Mouse (Mus musculus) stomach, embryonic 16.5 days (tissue): ENCODE measurements at regions not wholly inside any gene's neighbourhood (a gene's known extent, or its start where the extent isn't known, plus 50 kb on each side); places are given as distances from the start of the nearest gene placed in this dataset.
"Not testable (repeated sequence)": the region's sequence is repeated elsewhere in the genome, so short reads cannot be mapped to it uniquely, and the experiment has no call there.

Source experiments
- ATAC-seq: fragments of 200-750 bp; cut with Nextera tagmentation; 2 replicates; pipeline ENCODE4 v1.8.0; 2017; ENCODE audit warnings: moderate number of reproducible peaks, moderate TSS enrichment; ENCODE audit not compliant: insufficient read depth, low FRiP score
- H3K27ac ChIP-seq: fragments of 300-500 bp; sonication (generic); 2 replicates; pipeline ENCODE4 v1.5.1; 2014; ENCODE audit warnings: low read length
- H3K27me3 ChIP-seq: fragments of 300-500 bp; sonication (generic); 2 replicates; pipeline ENCODE4 v1.6.1; 2014; ENCODE audit warnings: low read length, control low read depth, mixed read lengths; ENCODE audit not compliant: control insufficient read depth, insufficient read depth
- H3K36me3 ChIP-seq: fragments of 300-500 bp; sonication (generic); 2 replicates; pipeline ENCODE4 v1.6.1; 2014; ENCODE audit warnings: low read length; ENCODE audit not compliant: control insufficient read depth, insufficient read depth
- H3K4me1 ChIP-seq: fragments of 300-500 bp; sonication (generic); 2 replicates; pipeline ENCODE4 v1.6.1; 2014; ENCODE audit warnings: low read length, control low read depth, mixed read lengths; ENCODE audit not compliant: control insufficient read depth, insufficient read depth
- H3K4me2 ChIP-seq: fragments of 300-500 bp; sonication (generic); 2 replicates; pipeline ENCODE4 v1.6.1; 2014; ENCODE audit warnings: low read depth, low read length, mixed read lengths
- H3K4me3 ChIP-seq: fragments of 300-500 bp; sonication (generic); replicated peaks from 2 replicates; pipeline ENCODE4 v1.5.1; 2014; ENCODE audit warnings: mild to moderate bottlenecking, low read length
- H3K9ac ChIP-seq: fragments of 300-500 bp; sonication (generic); 2 replicates; pipeline ENCODE4 v1.6.1; 2014; ENCODE audit warnings: low read length
- H3K9me3 ChIP-seq: fragments of 300-500 bp; sonication (generic); replicated peaks from 2 replicates; pipeline ENCODE4 v1.6.1; 2016; ENCODE audit warnings: low read length, control low read depth; ENCODE audit not compliant: control insufficient read depth
- WGBS: fragments of 180-500 bp; shearing (Covaris S2); extraction: QIAGEN DNeasy Blood & Tissue Kit; methylation state at CpG from one replicate; pipeline ENCODE4 v1.1.7; 2014; 5-methylcytosine and 5-hydroxymethylcytosine counted together

DNA sequence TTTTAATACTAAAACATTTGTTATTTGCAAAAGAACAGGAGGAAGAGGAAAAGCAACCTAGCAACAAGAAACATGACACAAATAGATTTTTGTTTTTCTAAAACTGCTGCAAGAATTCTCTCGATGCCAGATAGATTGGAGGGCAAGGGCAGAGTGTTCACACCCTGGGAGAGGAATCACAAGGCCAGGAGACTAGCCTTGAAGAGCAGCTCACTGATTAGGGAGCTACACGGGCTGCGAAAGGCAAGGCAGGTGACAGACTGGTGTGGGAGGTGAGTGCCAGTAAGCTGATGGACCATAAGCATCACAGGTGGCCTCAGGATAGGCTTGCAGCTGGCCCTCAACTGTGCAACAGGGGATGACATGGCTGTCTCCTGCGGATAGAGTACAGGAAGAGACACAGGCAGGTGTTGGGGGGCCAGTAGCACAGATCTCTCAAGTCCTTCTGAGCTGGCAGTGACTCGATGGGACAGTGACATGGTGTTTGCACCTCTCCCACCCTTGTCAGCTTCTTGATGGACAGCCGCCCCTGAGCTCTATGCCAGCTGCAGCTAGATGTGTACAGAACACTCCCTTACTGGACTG, 102.0 kb upstream of the Abca1 start:
- Histone ChIP-seq H3K27ac (no peak overlapping the region), H3K9me3 (no peaks in the 10 kb centered on the region), H3K4me3 (no peak overlapping the region), H3K4me2 (no peak overlapping the region), H3K36me3 (no peaks in the 10 kb centered on the region), H3K9ac (no peak overlapping the region), H3K27me3 (no peaks in the 10 kb centered on the region), H3K4me1 (peaks cover 8% of the 10 kb centered on the region; the same call in 1 of the 2 replicates)
- no peak for ATAC-seq
- 75% methylated on average over 6 of the region's 6 CpGs for WGBS

DNA sequence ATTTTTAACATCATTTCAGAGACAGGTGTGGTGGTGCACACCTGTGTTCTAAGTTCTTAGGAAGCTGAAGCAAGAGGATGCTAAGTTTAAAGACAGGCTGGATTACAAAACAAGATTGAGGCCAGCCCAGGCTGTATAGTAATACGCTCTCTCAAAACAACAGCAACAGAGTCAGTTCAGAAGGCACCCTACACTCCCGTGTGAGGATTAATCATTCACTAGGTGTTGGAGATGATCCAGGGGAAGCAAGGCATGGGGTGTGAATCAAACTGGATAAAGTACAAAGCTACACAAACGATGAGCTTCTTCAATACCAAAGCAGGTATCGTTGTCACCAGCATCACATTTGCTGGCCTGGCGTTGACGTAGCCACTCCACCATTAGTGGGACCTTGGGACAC, 99.3 kb upstream of the Abca1 start:
- ATAC-seq, result no peak
- WGBS, result 82% methylated on average over 6 of the region's 6 CpGs

DNA sequence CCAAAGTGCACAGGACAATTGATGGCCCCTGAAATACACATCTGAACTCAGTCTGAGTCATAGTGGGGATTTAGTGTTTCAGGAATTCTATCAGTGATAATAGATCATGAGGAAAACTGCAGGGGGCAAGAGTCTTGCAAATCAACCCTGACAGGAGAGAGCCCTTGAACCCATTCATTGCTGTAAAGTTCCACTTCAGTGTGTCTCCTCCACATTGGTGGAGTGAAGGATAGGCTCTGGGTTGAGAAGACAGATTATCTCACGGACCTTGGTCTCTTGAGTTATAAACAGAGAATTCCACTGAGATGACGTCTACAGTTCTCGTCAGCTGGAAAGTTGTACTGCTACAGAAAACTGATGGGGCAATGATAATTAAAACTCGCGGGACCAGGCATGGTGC, 97.3 kb upstream of the Abca1 start:
- no peak for ATAC-seq
- Histone ChIP-seq H3K9ac (no peak overlapping the region), H3K27me3 (no peaks in the 10 kb centered on the region), H3K4me3 (no peak overlapping the region), H3K4me2 (no peak overlapping the region), H3K27ac (no peak overlapping the region), H3K4me1 (no peaks in the 10 kb centered on the region), H3K36me3 (no peaks in the 10 kb centered on the region), H3K9me3 (no peaks in the 10 kb centered on the region)
- 50% methylated on average over 5 of the region's 5 CpGs for WGBS

More for the DNA sequence above, 99.3 kb upstream of the Abca1 start:
- Histone ChIP-seq H3K9ac (no peak overlapping the region), H3K9me3 (no peaks in the 10 kb centered on the region), H3K36me3 (no peaks in the 10 kb centered on the region), H3K4me2 (no peak overlapping the region), H3K4me1 (peaks cover 6% of the 10 kb centered on the region; the same call in 1 of the 2 replicates), H3K4me3 (no peak overlapping the region), H3K27ac (no peak overlapping the region), H3K27me3 (no peaks in the 10 kb centered on the region)

- Histone ChIP-seq H3K9me3 (no peaks in the 10 kb centered on the region), H3K9ac (no peak overlapping the region), H3K36me3 (no peaks in the 10 kb centered on the region), H3K4me2 (no peak overlapping the region), H3K27me3 (no peaks in the 10 kb centered on the region), H3K27ac (no peak overlapping the region), H3K4me3 (no peak overlapping the region), H3K4me1 (no peaks in the 10 kb centered on the region)
- 88% methylated on average over 6 of the region's 6 CpGs for WGBS
- no peak for ATAC-seq
These were observed 94.8 kb upstream of the Abca1 start for GRCm38 (mm10) chr4:53254483-53254882.

DNA sequence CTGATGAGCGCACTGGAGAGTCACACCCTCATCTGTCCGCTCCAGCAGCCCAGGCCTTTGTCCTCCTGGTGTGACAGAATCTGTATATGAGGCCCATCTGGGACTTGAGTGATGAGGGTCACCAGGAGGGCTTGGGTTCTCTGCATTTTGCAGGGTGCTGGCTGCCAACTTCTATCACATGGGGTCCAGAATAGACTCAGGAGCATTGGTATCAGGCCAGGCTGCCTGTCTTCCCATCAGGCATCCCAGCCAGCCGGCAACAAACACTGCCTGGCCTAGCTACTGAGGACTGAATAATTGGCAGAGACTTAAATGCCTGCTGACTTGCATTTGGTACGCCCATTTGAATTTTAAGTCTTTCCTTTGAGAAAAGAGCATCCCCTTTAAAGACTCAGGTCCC, 94.0 kb upstream of the Abca1 start:
- Histone ChIP-seq H3K27ac (no peak overlapping the region), H3K27me3 (no peaks in the 10 kb centered on the region), H3K4me3 (no peak overlapping the region), H3K4me1 (no peaks in the 10 kb centered on the region), H3K9me3 (no peaks in the 10 kb centered on the region), H3K9ac (no peak overlapping the region), H3K4me2 (no peak overlapping the region), H3K36me3 (no peaks in the 10 kb centered on the region)
- no peak for ATAC-seq
- 64% methylated on average over 4 of the region's 4 CpGs for WGBS

DNA sequence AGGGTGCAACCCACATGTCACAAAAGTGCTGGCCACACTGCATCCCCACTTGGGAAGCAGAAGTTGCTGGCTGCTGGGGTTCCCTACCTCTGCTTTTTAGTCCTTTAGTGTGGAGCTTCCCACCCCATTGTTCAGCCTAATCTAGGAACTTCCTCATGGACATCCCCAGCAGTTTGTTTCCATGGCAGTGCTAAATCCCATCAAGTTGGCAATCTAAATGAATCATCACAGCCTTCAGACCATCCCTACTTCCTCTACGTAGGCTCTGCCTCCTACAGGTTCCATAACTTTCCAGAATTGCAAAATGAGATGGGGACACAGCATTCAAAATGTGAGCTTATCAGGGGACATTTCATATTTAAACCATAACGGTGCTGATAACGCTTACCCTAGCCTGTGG, 90.6 kb upstream of the Abca1 start:
- H3K9ac ChIP-seq, result no peak overlapping the region
- no peaks in the 10 kb centered on the region for H3K4me1 ChIP-seq
- H3K9me3 ChIP-seq, result no peaks in the 10 kb centered on the region
- ATAC-seq, result no peak
- H3K4me2 ChIP-seq, result no peak overlapping the region
- H3K4me3 ChIP-seq, result no peak overlapping the region
- no peak overlapping the region for H3K27ac ChIP-seq
- WGBS, result 86% methylated on average over 3 of the region's 3 CpGs
- no peaks in the 10 kb centered on the region for H3K36me3 ChIP-seq
- H3K27me3 ChIP-seq, result no peaks in the 10 kb centered on the region

- Histone ChIP-seq H3K27ac (no peak overlapping the region), H3K9ac (no peak overlapping the region), H3K4me3 (no peak overlapping the region), H3K4me1 (no peaks in the 10 kb centered on the region), H3K36me3 (no peaks in the 10 kb centered on the region), H3K4me2 (no peak overlapping the region), H3K9me3 (no peaks in the 10 kb centered on the region), H3K27me3 (no peaks in the 10 kb centered on the region)
- WGBS, result 70% methylated on average over 15 of the region's 15 CpGs
- no peak for ATAC-seq
These were observed 86.5 kb upstream of the Abca1 start for GRCm38 (mm10) chr4:53246083-53246747.

- Histone ChIP-seq H3K27me3 (no peaks in the 10 kb centered on the region), H3K27ac (no peak overlapping the region), H3K9me3 (no peaks in the 10 kb centered on the region), H3K9ac (no peak overlapping the region), H3K4me1 (no peaks in the 10 kb centered on the region), H3K36me3 (no peaks in the 10 kb centered on the region), H3K4me3 (no peak overlapping the region), H3K4me2 (no peak overlapping the region)
- no peak for ATAC-seq
- 89% methylated on average over 4 of the region's 4 CpGs for WGBS
These were observed 85.9 kb upstream of the Abca1 start for GRCm38 (mm10) chr4:53245553-53245952.

GRCm38 (mm10) chr4:53243473-53243872, 83.8 kb upstream of the Abca1 start:
- ATAC-seq, H3K4me3 ChIP-seq, H3K9ac ChIP-seq, H3K9me3 ChIP-seq, H3K36me3 ChIP-seq, H3K27me3 ChIP-seq, H3K4me2 ChIP-seq, H3K27ac ChIP-seq, H3K4me1 ChIP-seq: not testable (repeated sequence)
- WGBS, result 96% methylated on average over 8 of the region's 8 CpGs
